Mouse (Mus musculus): ENCODE data around the gene Qrfp. TPM values are rescaled to one million over a fixed set of nuclear protein-coding genes. Genes with fewer than 3 reads are reported as not detected.

Qrfp gene
- polyA plus RNA-seq, 1 experiment from 2014 or later, result 0.13 TPM

DNA sequence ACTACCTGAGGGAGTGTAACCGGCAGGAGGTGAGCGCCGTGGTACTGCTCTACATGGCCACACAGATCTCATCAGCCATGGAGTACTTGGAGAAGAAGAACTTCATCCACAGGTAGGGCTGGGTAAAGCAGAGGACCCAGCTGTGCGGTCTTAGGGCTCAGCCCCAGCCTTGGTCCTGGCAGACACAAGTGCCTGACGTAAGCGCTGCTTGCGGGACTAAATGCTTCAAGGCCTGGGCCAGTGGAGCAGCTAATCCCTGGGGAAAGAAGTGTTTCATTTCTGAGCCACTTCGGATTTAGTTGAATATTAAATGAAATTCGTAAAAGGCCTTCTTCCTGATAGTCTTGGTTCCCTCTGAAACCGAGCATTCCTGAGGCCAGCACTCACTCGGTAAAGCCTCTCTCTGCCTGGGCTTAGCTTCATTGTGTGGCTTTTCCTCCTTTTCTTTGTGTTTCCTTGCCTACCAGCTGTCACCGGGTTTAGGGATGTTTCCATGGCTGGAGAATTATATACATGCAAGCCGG lies 19.6 kb downstream of the Qrfp start:
- no peak for ATAC-seq (ENCODE audit: low FRiP score, low TSS enrichment)
- no peak overlapping the region for H3K9ac ChIP-seq (replicated peaks; ENCODE audit: low read length)
- WGBS, result 60% methylated on average over 13 of the region's 13 CpGs

GRCm38 (mm10) chr2:31789215-31789614 lies 21.2 kb downstream of the Qrfp start:
- H3K36me3 ChIP-seq (ENCODE audit: control insufficient read depth, insufficient read depth, low read length), result peaks cover 69% of the 10 kb centered on the region
- WGBS, result 88% methylated on average over 2 of the region's 2 CpGs

More for the DNA sequence above, 19.6 kb downstream of the Qrfp start:
- Histone ChIP-seq H3K36me3 (ENCODE audit: control insufficient read depth, insufficient read depth, low read length) (peaks cover 66% of the 10 kb centered on the region), H3K9me3 (ENCODE audit: control insufficient read depth, low read length) (no peaks in the 10 kb centered on the region), H3K4me2 (ENCODE audit: low read length) (no peak overlapping the region), H3K27me3 (ENCODE audit: control insufficient read depth, insufficient read depth, low read length) (no peaks in the 10 kb centered on the region), H3K27ac (replicated peaks; ENCODE audit: low read depth, low read length) (peak overlapping the region; percentile 49; the same call in 1 of the 2 replicates), H3K4me3 (replicated peaks; ENCODE audit: low read depth, low read length) (no peak overlapping the region), H3K4me1 (ENCODE audit: control insufficient read depth, insufficient read depth, low read length) (0 out of 2 replicates have a peak, but pooled peaks cover 2% of the 10 kb centered on the region)
- DNase-seq, result peak; percentile 46

GRCm38 (mm10) chr2:31788227-31788626 lies 22.2 kb downstream of the Qrfp start:
- no peak for ATAC-seq (ENCODE audit: low FRiP score, low TSS enrichment)
- no peaks in the 10 kb centered on the region for H3K9me3 ChIP-seq (ENCODE audit: control insufficient read depth, low read length)
- H3K4me3 ChIP-seq (replicated peaks; ENCODE audit: low read depth, low read length), result no peak overlapping the region
- no peak overlapping the region for H3K4me2 ChIP-seq (ENCODE audit: low read length)
- H3K27me3 ChIP-seq (ENCODE audit: control insufficient read depth, insufficient read depth, low read length), result no peaks in the 10 kb centered on the region
- peak; percentile 83 for DNase-seq
- WGBS, result 80% methylated on average over 3 of the region's 3 CpGs
- H3K36me3 ChIP-seq (ENCODE audit: control insufficient read depth, insufficient read depth, low read length), result peaks cover 78% of the 10 kb centered on the region
- H3K27ac ChIP-seq (replicated peaks; ENCODE audit: low read depth, low read length), result no peak overlapping the region
- 0 out of 2 replicates have a peak, but pooled peaks cover 2% of the 10 kb centered on the region for H3K4me1 ChIP-seq (ENCODE audit: control insufficient read depth, insufficient read depth, low read length)
- no peak overlapping the region for H3K9ac ChIP-seq (replicated peaks; ENCODE audit: low read length)

More at GRCm38 (mm10) chr2:31789215-31789614, 21.2 kb downstream of the Qrfp start:
- Histone ChIP-seq H3K9ac (replicated peaks; ENCODE audit: low read length) (no peak overlapping the region), H3K27me3 (ENCODE audit: control insufficient read depth, insufficient read depth, low read length) (no peaks in the 10 kb centered on the region), H3K9me3 (ENCODE audit: control insufficient read depth, low read length) (no peaks in the 10 kb centered on the region), H3K4me2 (ENCODE audit: low read length) (no peak overlapping the region), H3K4me1 (ENCODE audit: control insufficient read depth, insufficient read depth, low read length) (0 out of 2 replicates have a peak, but pooled peaks cover 2% of the 10 kb centered on the region), H3K4me3 (replicated peaks; ENCODE audit: low read depth, low read length) (no peak overlapping the region), H3K27ac (replicated peaks; ENCODE audit: low read depth, low read length) (no peak overlapping the region)
- DNase-seq, result no peak
- ATAC-seq (ENCODE audit: low FRiP score, low TSS enrichment), result no peak

- Histone ChIP-seq H3K27ac (replicated peaks; ENCODE audit: low read depth, low read length) (no peak overlapping the region), H3K4me2 (ENCODE audit: low read length) (no peak overlapping the region), H3K4me1 (ENCODE audit: control insufficient read depth, insufficient read depth, low read length) (0 out of 2 replicates have a peak, but pooled peaks cover 2% of the 10 kb centered on the region), H3K9me3 (ENCODE audit: control insufficient read depth, low read length) (no peaks in the 10 kb centered on the region), H3K4me3 (replicated peaks; ENCODE audit: low read depth, low read length) (no peak overlapping the region), H3K36me3 (ENCODE audit: control insufficient read depth, insufficient read depth, low read length) (peaks cover 75% of the 10 kb centered on the region), H3K27me3 (ENCODE audit: control insufficient read depth, insufficient read depth, low read length) (no peaks in the 10 kb centered on the region), H3K9ac (replicated peaks; ENCODE audit: low read length) (no peak overlapping the region)
- ATAC-seq (ENCODE audit: low FRiP score, low TSS enrichment) (no peak; the same call in 1 of the 2 replicates), DNase-seq (peak; percentile 94)
- 18% methylated on average over 7 of the region's 7 CpGs for WGBS
Observed at GRCm38 (mm10) chr2:31787029-31787428, 23.4 kb downstream of the Qrfp start.

- Histone ChIP-seq H3K27ac (replicated peaks; ENCODE audit: low read depth, low read length) (no peak overlapping the region), H3K36me3 (ENCODE audit: control insufficient read depth, insufficient read depth, low read length) (peaks cover 69% of the 10 kb centered on the region), H3K27me3 (ENCODE audit: control insufficient read depth, insufficient read depth, low read length) (no peaks in the 10 kb centered on the region), H3K4me1 (ENCODE audit: control insufficient read depth, insufficient read depth, low read length) (0 out of 2 replicates have a peak, but pooled peaks cover 2% of the 10 kb centered on the region), H3K9me3 (ENCODE audit: control insufficient read depth, low read length) (no peaks in the 10 kb centered on the region), H3K4me3 (replicated peaks; ENCODE audit: low read depth, low read length) (no peak overlapping the region), H3K4me2 (ENCODE audit: low read length) (no peak overlapping the region), H3K9ac (replicated peaks; ENCODE audit: low read length) (no peak overlapping the region)
- 43% methylated on average over 9 of the region's 9 CpGs for WGBS
- no peak for ATAC-seq (ENCODE audit: low FRiP score, low TSS enrichment)
- DNase-seq, result peak; percentile 93
Observed at GRCm38 (mm10) chr2:31785074-31785473, 25.3 kb downstream of the Qrfp start.

- DNase-seq, result no peak
Observed at GRCm38 (mm10) chr2:31782958-31783602, 27.3 kb downstream of the Qrfp start.

GRCm38 (mm10) chr2:31779258-31779657 lies 31.1 kb downstream of the Qrfp start:
- Histone ChIP-seq H3K9ac (replicated peaks; ENCODE audit: low read length) (no peak overlapping the region), H3K4me1 (ENCODE audit: control insufficient read depth, insufficient read depth, low read length) (no peaks in the 10 kb centered on the region), H3K36me3 (ENCODE audit: control insufficient read depth, insufficient read depth, low read length) (peaks cover 52% of the 10 kb centered on the region), H3K27ac (replicated peaks; ENCODE audit: low read depth, low read length) (no peak overlapping the region), H3K9me3 (ENCODE audit: control insufficient read depth, low read length) (no peaks in the 10 kb centered on the region), H3K4me3 (replicated peaks; ENCODE audit: low read depth, low read length) (no peak overlapping the region), H3K27me3 (ENCODE audit: control insufficient read depth, insufficient read depth, low read length) (no peaks in the 10 kb centered on the region), H3K4me2 (ENCODE audit: low read length) (no peak overlapping the region)
- no peak for ATAC-seq (ENCODE audit: low FRiP score, low TSS enrichment)
- WGBS, result 83% methylated on average over 2 of the region's 2 CpGs
- no peak for DNase-seq

More at GRCm38 (mm10) chr2:31782958-31783602, 27.3 kb downstream of the Qrfp start:
- Histone ChIP-seq H3K9ac (replicated peaks; ENCODE audit: low read length) (no peak overlapping the region; the same call in 1 of the 2 replicates), H3K27ac (replicated peaks; ENCODE audit: low read depth, low read length) (no peak overlapping the region), H3K36me3 (ENCODE audit: control insufficient read depth, insufficient read depth, low read length) (peaks cover 79% of the 10 kb centered on the region), H3K27me3 (ENCODE audit: control insufficient read depth, insufficient read depth, low read length) (no peaks in the 10 kb centered on the region), H3K4me3 (replicated peaks; ENCODE audit: low read depth, low read length) (no peak overlapping the region), H3K4me2 (ENCODE audit: low read length) (no peak overlapping the region), H3K4me1 (ENCODE audit: control insufficient read depth, insufficient read depth, low read length) (no peaks in the 10 kb centered on the region), H3K9me3 (ENCODE audit: control insufficient read depth, low read length) (no peaks in the 10 kb centered on the region)
- ATAC-seq (ENCODE audit: low FRiP score, low TSS enrichment), result no peak
- WGBS, result 81% methylated on average over 8 of the region's 8 CpGs

DNA sequence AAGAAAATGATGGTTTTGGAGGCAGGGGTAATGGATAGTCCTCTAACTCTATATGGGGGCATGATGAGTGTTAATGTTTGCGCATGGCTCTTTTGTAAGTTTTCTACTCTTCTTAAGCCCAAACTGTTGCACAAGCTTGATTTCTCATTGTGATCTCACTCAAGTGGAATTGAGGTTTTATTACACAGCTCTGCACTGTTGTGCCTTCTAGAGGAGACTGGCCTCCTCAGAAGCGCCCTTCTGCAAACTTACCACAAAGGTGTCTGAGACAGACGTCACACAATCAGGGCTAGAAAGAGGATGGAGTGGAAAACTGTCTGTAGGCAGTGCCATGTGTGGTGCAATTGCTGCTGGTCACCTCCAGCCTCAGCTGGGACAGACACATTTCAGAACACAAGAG lies 33.9 kb downstream of the Qrfp start:
- no peaks in the 10 kb centered on the region for H3K27me3 ChIP-seq (ENCODE audit: control insufficient read depth, insufficient read depth, low read length)
- ATAC-seq (ENCODE audit: low FRiP score, low TSS enrichment), result no peak
- peaks cover 35% of the 10 kb centered on the region for H3K36me3 ChIP-seq (ENCODE audit: control insufficient read depth, insufficient read depth, low read length)
- H3K4me1 ChIP-seq (ENCODE audit: control insufficient read depth, insufficient read depth, low read length), result no peaks in the 10 kb centered on the region
- WGBS, result 95% methylated on average over 3 of the region's 3 CpGs
- no peak overlapping the region for H3K4me2 ChIP-seq (ENCODE audit: low read length)
- no peak overlapping the region for H3K27ac ChIP-seq (replicated peaks; ENCODE audit: low read depth, low read length)
- H3K9ac ChIP-seq (replicated peaks; ENCODE audit: low read length), result no peak overlapping the region
- DNase-seq, result no peak
- H3K9me3 ChIP-seq (ENCODE audit: control insufficient read depth, low read length), result no peaks in the 10 kb centered on the region
- H3K4me3 ChIP-seq (replicated peaks; ENCODE audit: low read depth, low read length), result no peak overlapping the region
